Mouse (Mus musculus): ENCODE results near the gene Plscr3. TPM values are rescaled to one million over a fixed set of nuclear protein-coding genes. Genes with fewer than 3 reads are reported as not detected.

Plscr3 gene
- polyA plus RNA-seq, 1 experiment, result 132 TPM

DNA sequence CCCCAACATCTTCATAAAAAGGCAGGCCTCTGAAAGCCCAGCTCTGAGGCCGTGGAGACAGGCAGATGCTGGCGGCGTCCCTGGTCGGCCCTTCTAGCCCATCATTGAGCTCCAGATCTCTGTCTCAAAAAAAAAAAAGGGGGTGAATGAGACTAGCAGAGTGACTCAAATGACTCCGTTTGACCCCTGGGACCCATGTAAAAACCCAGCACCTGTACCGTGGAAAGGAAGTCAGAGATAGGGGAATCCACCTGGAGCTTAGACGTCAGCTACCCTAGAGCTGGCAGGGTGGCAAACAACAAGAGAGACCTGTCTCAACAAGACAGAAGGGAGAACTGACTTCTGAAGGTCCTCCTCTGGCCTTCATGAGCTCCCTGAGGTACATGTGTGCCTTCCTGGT lies 25.6 kb downstream of the Plscr3 start:
- no peak for TF ChIP-seq POLR2A (IDR thresholded peaks at IDR 0.05; ENCODE audit: control insufficient read depth, extremely low read depth, insufficient read depth, low read length, poor library complexity)
- no peak for TF ChIP-seq CTCF (IDR thresholded peaks at IDR 0.05; ENCODE audit: borderline replicate concordance, control insufficient read depth, extremely low read depth, insufficient read depth, low read length, poor library complexity)
- Histone ChIP-seq H3K27me3 (ENCODE audit: control insufficient read depth, insufficient read depth, low read length) (no peaks in the 10 kb centered on the region), H3K4me3 (ENCODE audit: control insufficient read depth, insufficient read depth, low read length) (no peak overlapping the region), H3K27ac (ENCODE audit: control insufficient read depth, insufficient read depth, low read length) (no peak overlapping the region), H3K36me3 (ENCODE audit: control insufficient read depth, insufficient read depth, low read length) (no peaks in the 10 kb centered on the region), H3K4me1 (replicated peaks; ENCODE audit: control insufficient read depth, insufficient read depth, low read length) (no peaks in the 10 kb centered on the region)
- no peak for DNase-seq
- WGBS, result 86% methylated on average over 7 of the region's 7 CpGs

DNA sequence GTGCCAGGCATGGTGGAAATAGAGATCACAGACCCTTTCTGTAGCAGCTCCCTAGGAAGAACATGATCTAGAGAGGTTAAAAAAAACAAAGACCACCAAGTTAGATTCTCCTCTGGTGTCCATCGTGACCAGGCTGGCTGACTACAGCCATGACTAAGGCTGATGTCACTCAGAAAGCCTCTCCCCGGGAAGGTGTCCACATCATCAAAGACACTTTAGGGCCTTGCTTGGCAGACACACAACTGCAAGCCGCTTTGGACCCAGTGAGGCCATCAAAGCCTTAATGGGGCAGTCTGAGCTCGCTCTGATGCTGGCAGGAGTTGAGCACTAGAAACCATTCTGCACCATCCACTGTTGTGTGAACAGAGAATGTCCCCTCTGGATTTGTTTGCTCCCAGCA lies 26.3 kb downstream of the Plscr3 start:
- WGBS, result 84% methylated on average over 4 of the region's 4 CpGs
- Histone ChIP-seq H3K4me1 (replicated peaks; ENCODE audit: control insufficient read depth, insufficient read depth, low read length) (no peaks in the 10 kb centered on the region), H3K27me3 (ENCODE audit: control insufficient read depth, insufficient read depth, low read length) (no peaks in the 10 kb centered on the region), H3K4me3 (ENCODE audit: control insufficient read depth, insufficient read depth, low read length) (no peak overlapping the region), H3K36me3 (ENCODE audit: control insufficient read depth, insufficient read depth, low read length) (no peaks in the 10 kb centered on the region), H3K27ac (ENCODE audit: control insufficient read depth, insufficient read depth, low read length) (no peak overlapping the region)
- TF ChIP-seq POLR2A (IDR thresholded peaks at IDR 0.05; ENCODE audit: control insufficient read depth, extremely low read depth, insufficient read depth, low read length, poor library complexity) (no peak), CTCF (IDR thresholded peaks at IDR 0.05; ENCODE audit: borderline replicate concordance, control insufficient read depth, extremely low read depth, insufficient read depth, low read length, poor library complexity) (no peak)
- DNase-seq, result no peak

DNA sequence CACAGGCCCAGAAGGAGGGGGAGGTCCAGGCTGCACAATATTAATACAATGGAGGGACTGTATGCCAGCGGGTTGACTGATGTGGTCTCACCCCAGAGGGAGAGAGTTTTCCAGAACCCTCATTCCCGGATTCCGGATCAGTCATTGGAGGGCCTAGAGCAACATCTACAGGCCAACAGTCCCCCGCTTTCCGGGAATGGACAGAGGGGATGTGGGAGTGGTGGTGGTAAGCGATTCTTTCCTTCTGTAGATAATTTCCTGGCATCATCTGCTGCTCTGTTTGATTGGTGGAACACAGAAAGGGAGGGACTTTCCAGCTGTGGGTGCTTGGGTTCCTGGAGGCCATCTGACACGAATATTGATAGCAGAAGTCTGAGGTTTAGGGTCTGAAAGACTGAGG lies 30.0 kb downstream of the Plscr3 start:
- WGBS, result 38% methylated on average over 7 of the region's 7 CpGs
- no peak overlapping the region for H3K4me3 ChIP-seq (ENCODE audit: control insufficient read depth, insufficient read depth, low read length)
- peaks cover 7% of the 10 kb centered on the region for H3K4me1 ChIP-seq (replicated peaks; ENCODE audit: control insufficient read depth, insufficient read depth, low read length)
- DNase-seq, result no peak
- no peaks in the 10 kb centered on the region for H3K27me3 ChIP-seq (ENCODE audit: control insufficient read depth, insufficient read depth, low read length)
- no peaks in the 10 kb centered on the region for H3K36me3 ChIP-seq (ENCODE audit: control insufficient read depth, insufficient read depth, low read length)
- TF ChIP-seq POLR2A (IDR thresholded peaks at IDR 0.05; ENCODE audit: control insufficient read depth, extremely low read depth, insufficient read depth, low read length, poor library complexity), result no peak
- no peak overlapping the region for H3K27ac ChIP-seq (ENCODE audit: control insufficient read depth, insufficient read depth, low read length)

DNA sequence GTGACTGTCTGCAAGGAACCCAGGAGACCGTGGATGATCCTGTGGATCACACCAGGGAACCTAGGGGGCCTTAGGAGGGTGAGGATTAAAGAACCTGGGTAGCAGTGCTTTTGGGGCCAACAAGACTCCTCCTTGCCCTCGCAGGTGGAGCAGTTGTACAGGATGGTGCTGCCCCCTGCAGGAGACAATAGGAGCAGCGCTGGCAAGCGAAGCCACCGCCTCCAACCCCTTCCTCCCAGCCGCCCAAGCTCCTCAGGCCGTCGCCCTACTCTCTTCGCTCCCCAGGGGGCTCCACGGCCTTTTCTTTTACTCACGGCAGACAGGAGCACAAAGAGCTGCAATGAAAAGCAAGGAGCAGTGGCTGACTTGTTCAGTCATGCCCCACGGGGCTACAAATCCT lies 30.7 kb downstream of the Plscr3 start:
- Histone ChIP-seq H3K27me3 (ENCODE audit: control insufficient read depth, insufficient read depth, low read length) (no peaks in the 10 kb centered on the region), H3K4me3 (ENCODE audit: control insufficient read depth, insufficient read depth, low read length) (no peak overlapping the region), H3K36me3 (ENCODE audit: control insufficient read depth, insufficient read depth, low read length) (no peaks in the 10 kb centered on the region), H3K4me1 (replicated peaks; ENCODE audit: control insufficient read depth, insufficient read depth, low read length) (peaks cover 14% of the 10 kb centered on the region), H3K27ac (ENCODE audit: control insufficient read depth, insufficient read depth, low read length) (no peak overlapping the region)
- WGBS, result 4% methylated on average over 12 of the region's 12 CpGs
- peak; percentile 91 for TF ChIP-seq CTCF (IDR thresholded peaks at IDR 0.05; ENCODE audit: borderline replicate concordance, control insufficient read depth, extremely low read depth, insufficient read depth, low read length, poor library complexity)
- no peak for TF ChIP-seq POLR2A (IDR thresholded peaks at IDR 0.05; ENCODE audit: control insufficient read depth, extremely low read depth, insufficient read depth, low read length, poor library complexity)
- peak; percentile 92 for DNase-seq

DNA sequence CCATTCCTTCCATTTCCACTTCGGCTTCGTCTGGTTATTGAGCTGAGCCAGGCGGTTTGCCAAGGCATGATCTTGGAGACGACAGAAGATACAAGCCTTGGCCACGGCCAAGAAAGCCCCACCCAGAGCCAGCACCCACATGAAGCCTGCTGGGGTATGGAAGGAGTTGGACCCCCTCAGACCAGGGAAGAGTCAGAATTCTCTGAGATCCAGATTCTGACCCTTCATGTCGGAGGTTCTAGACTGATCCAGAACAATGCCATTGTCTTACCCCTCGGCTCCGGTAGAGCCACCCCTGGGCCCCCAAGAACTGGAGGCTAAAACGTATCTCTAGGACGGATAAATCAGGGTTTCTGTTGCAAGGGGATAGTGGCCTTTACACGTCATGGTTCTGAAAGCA lies 31.7 kb downstream of the Plscr3 start, which contains the start of gene Tmem95:
Gene Tmem95 (minus strand): TSS at position 141 of the 400 bp plus-strand sequence.
- DNase-seq, result no peak
- no peak within 1 kb of the TSS for H3K27ac ChIP-seq (ENCODE audit: control insufficient read depth, insufficient read depth, low read length)
- H3K27me3 ChIP-seq (ENCODE audit: control insufficient read depth, insufficient read depth, low read length), result no peaks in the 10 kb centered on the region
- no peak within 1 kb of the TSS for H3K4me3 ChIP-seq (ENCODE audit: control insufficient read depth, insufficient read depth, low read length)
- H3K36me3 ChIP-seq (ENCODE audit: control insufficient read depth, insufficient read depth, low read length), result no peaks in the 10 kb centered on the region
- 97% methylated on average over 11 of the region's 11 CpGs for WGBS
- no peak for TF ChIP-seq CTCF (IDR thresholded peaks at IDR 0.05; ENCODE audit: borderline replicate concordance, control insufficient read depth, extremely low read depth, insufficient read depth, low read length, poor library complexity)
- TF ChIP-seq POLR2A (IDR thresholded peaks at IDR 0.05; ENCODE audit: control insufficient read depth, extremely low read depth, insufficient read depth, low read length, poor library complexity), result no peak
- peaks cover 19% of the 10 kb centered on the region for H3K4me1 ChIP-seq (replicated peaks; ENCODE audit: control insufficient read depth, insufficient read depth, low read length)

DNA sequence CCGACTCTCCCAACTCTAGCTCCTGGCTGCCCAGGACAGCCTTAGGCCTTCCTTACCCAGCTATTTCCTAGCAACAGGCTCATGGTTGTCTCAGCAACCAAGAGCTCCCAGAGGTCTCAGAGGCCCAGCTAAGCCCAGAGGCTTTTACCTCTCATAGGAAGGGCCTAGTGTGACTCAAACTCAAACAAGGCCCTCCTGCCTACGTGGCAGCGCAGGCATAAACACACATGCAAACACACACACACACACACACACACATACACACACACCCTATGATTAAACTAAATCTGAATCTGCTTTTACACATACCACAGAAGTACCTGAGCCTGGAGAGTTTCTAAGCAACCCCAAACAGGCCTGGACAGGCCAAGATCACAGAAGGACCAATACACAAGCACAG lies 32.2 kb downstream of the Plscr3 start:
- DNase-seq, result no peak
- WGBS, result 96% methylated on average over 3 of the region's 3 CpGs
- Histone ChIP-seq H3K4me3 (ENCODE audit: control insufficient read depth, insufficient read depth, low read length) (no peak overlapping the region), H3K36me3 (ENCODE audit: control insufficient read depth, insufficient read depth, low read length) (peaks cover 2% of the 10 kb centered on the region), H3K27ac (ENCODE audit: control insufficient read depth, insufficient read depth, low read length) (no peak overlapping the region), H3K4me1 (replicated peaks; ENCODE audit: control insufficient read depth, insufficient read depth, low read length) (peaks cover 19% of the 10 kb centered on the region), H3K27me3 (ENCODE audit: control insufficient read depth, insufficient read depth, low read length) (no peaks in the 10 kb centered on the region)
- TF ChIP-seq POLR2A (IDR thresholded peaks at IDR 0.05; ENCODE audit: control insufficient read depth, extremely low read depth, insufficient read depth, low read length, poor library complexity) (no peak), CTCF (IDR thresholded peaks at IDR 0.05; ENCODE audit: borderline replicate concordance, control insufficient read depth, extremely low read depth, insufficient read depth, low read length, poor library complexity) (no peak)

DNA sequence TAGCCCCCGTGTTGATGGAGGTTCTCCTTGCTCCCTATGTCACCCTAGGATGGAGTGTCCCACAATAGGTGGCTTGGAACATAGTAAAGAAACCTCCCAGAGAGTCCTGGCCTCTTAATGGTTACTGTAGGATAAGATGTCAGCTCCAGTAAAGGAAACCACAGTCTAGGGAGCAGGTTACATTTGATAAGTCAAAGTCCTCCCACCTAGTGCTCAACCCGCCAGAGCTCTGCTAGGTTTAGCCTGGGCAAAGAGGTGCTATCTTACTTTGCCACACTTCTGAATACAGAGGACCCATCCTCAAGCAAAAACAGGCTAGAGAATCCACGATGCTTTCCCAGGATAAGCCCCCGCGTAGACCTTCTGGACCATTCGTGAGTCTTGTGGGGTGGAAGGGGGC lies 32.8 kb downstream of the Plscr3 start:
- Histone ChIP-seq H3K4me1 (replicated peaks; ENCODE audit: control insufficient read depth, insufficient read depth, low read length) (peaks cover 19% of the 10 kb centered on the region), H3K36me3 (ENCODE audit: control insufficient read depth, insufficient read depth, low read length) (peaks cover 8% of the 10 kb centered on the region), H3K27me3 (ENCODE audit: control insufficient read depth, insufficient read depth, low read length) (no peaks in the 10 kb centered on the region), H3K4me3 (ENCODE audit: control insufficient read depth, insufficient read depth, low read length) (no peak overlapping the region), H3K27ac (ENCODE audit: control insufficient read depth, insufficient read depth, low read length) (no peak overlapping the region)
- DNase-seq, result no peak
- TF ChIP-seq CTCF (IDR thresholded peaks at IDR 0.05; ENCODE audit: borderline replicate concordance, control insufficient read depth, extremely low read depth, insufficient read depth, low read length, poor library complexity) (no peak), POLR2A (IDR thresholded peaks at IDR 0.05; ENCODE audit: control insufficient read depth, extremely low read depth, insufficient read depth, low read length, poor library complexity) (no peak)
- WGBS, result 93% methylated on average over 6 of the region's 6 CpGs

Measured in thymus, adult 2 months (tissue).